Mouse (Mus musculus): Measurements from ENCODE around the gene Slc4a1ap. TPM values are rescaled to one million over a fixed set of nuclear protein-coding genes. Genes with fewer than 3 reads are reported as not detected.

The Slc4a1ap gene
- total and polyA plus RNA-seq, 3 experiments = 25.7 to 41.1 (median 27.9) TPM

DNA sequence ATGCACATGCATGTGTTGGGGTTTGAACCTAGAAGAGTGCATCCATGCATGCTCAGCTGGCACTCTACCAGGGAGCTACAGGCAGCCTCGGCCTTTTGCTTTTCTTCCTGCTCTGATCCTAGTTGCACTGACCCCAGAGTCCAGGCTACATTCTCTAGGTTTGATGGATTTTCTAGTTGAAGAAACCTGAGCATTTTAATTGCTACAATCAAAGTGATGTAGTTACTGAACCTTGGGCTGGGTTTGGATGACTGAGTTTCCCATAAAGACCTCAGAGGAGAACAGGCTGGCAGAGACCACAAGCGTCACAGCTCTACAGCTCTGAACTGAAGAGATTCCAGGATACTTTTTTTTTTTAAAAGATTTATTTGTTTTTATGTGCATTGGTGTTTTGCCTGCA lies 56.5 kb downstream of the Slc4a1ap start:
- TF ChIP-seq CTCF (conservative IDR thresholded peaks at IDR 0.05 in 1 of 2, IDR thresholded peaks at IDR 0.05 in 1 of 2; ENCODE audit: low read depth in 2 of 2, low read length in 2 of 2) (no peak), JUN (IDR thresholded peaks at IDR 0.05; ENCODE audit: insufficient read depth, low read depth, low read length) (no peak), ETS1 (conservative IDR thresholded peaks at IDR 0.05; ENCODE audit: low read depth, low read length) (no peak), TBP (conservative IDR thresholded peaks at IDR 0.05; ENCODE audit: low read depth, low read length) (no peak), NRF1 (IDR thresholded peaks at IDR 0.05; ENCODE audit: low read depth, low read length) (no peak), ELF1 (IDR thresholded peaks at IDR 0.05; ENCODE audit: low read depth, low read length) (no peak), KAT2A (IDR thresholded peaks at IDR 0.05; ENCODE audit: insufficient replicate concordance, low read length) (no peak), MXI1 (IDR thresholded peaks at IDR 0.05; ENCODE audit: low read depth, low read length) (no peak), BHLHE40 (IDR thresholded peaks at IDR 0.05; ENCODE audit: low read depth, low read length) (no peak), POLR2A (IDR thresholded peaks at IDR 0.05; ENCODE audit: low read depth, low read length) (no peak), CHD2 (IDR thresholded peaks at IDR 0.05; ENCODE audit: low read length) (no peak), ZMIZ1 (IDR thresholded peaks at IDR 0.05; ENCODE audit: low read depth, low read length) (no peak), ZC3H11A (IDR thresholded peaks at IDR 0.05; ENCODE audit: low read depth, low read length) (no peak), TCF12 (IDR thresholded peaks at IDR 0.05; ENCODE audit: low read depth, low read length) (no peak), MAFK (IDR thresholded peaks at IDR 0.05; ENCODE audit: insufficient replicate concordance, low read length) (no peak), RCOR1 (conservative IDR thresholded peaks at IDR 0.05; ENCODE audit: low read depth, low read length) (no peak), IRF4 (IDR thresholded peaks at IDR 0.05; ENCODE audit: low read depth, low read length) (no peak), USF1 (IDR thresholded peaks at IDR 0.05; ENCODE audit: low read depth, low read length) (no peak)
- Histone ChIP-seq H3K9ac (ENCODE audit: insufficient read depth, low read depth) (no peak overlapping the region), H3K4me3 (replicated peaks in 1 of 3; ENCODE audit: low read depth in 2 of 3, low read length in 2 of 3, poor library complexity in 1 of 3) (no peak overlapping the region), H3K4me1 (ENCODE audit: control insufficient read depth in 1 of 2, insufficient read depth in 2 of 2) (no peaks in the 10 kb centered on the region), H3K27ac (ENCODE audit: insufficient read depth, low read depth) (no peak overlapping the region), H3K4me2 (ENCODE audit: insufficient read depth, low read depth, poor library complexity, severe bottlenecking) (no peak overlapping the region), H3K9me3 (replicated peaks; ENCODE audit: low read length) (peaks cover 7% of the 10 kb centered on the region), H3K36me3 (replicated peaks in 1 of 2; ENCODE audit: control insufficient read depth in 1 of 2, insufficient read depth in 1 of 2, low read length in 1 of 2) (peaks cover 0 to 3% of the 10 kb centered on the region in 2 experiments), H3K27me3 (replicated peaks) (no peaks in the 10 kb centered on the region), H3K79me2 (replicated peaks; ENCODE audit: control insufficient read depth, extremely low read depth, insufficient read depth, poor library complexity, severe bottlenecking) (no peaks in the 10 kb centered on the region)
- dilution Hi-C loops (cut with MboI; ENCODE audit: extremely low pct_ligation_motif_present, extremely low pct_unique_long_range_greater_than_20kb, low sequenced_read_pairs) = no loop called here
- in situ Hi-C loops (cut with MboI; ENCODE audit: low pct_ligation_motif_present, low pct_unique_long_range_greater_than_20kb, low sequenced_read_pairs) = no loop called here
- no peak for DNase-seq (ENCODE audit: extremely low read depth)

DNA sequence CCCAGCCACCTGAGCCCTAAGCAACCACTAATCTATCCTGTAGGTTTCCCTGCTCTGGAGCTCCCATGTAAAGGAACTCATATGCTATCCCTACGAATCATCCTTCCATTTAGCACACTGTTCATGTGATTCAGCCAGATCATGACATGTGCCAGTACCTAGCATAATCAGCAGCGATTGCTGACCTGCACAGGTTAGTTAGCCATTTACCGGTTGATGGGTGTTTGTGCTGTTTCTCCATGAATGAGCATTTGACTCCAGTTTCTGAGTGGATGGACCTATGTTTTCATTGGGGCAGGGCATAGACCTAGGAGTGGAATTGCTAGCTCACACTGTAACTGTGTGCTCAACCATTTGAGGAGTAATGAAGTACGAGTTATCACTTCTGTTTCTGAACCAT lies 58.7 kb downstream of the Slc4a1ap start:
- Histone ChIP-seq H3K4me2 (ENCODE audit: insufficient read depth, low read depth, poor library complexity, severe bottlenecking) (no peak overlapping the region), H3K4me3 (replicated peaks in 1 of 3; ENCODE audit: low read depth in 2 of 3, low read length in 2 of 3, poor library complexity in 1 of 3) (no peak overlapping the region), H3K27ac (ENCODE audit: insufficient read depth, low read depth) (no peak overlapping the region), H3K79me2 (replicated peaks; ENCODE audit: control insufficient read depth, extremely low read depth, insufficient read depth, poor library complexity, severe bottlenecking) (no peaks in the 10 kb centered on the region), H3K36me3 (replicated peaks in 1 of 2; ENCODE audit: control insufficient read depth in 1 of 2, insufficient read depth in 1 of 2, low read length in 1 of 2) (peaks cover 0 to 3% of the 10 kb centered on the region in 2 experiments), H3K4me1 (ENCODE audit: control insufficient read depth in 1 of 2, insufficient read depth in 2 of 2) (no peaks in the 10 kb centered on the region), H3K9ac (ENCODE audit: insufficient read depth, low read depth) (no peak overlapping the region), H3K27me3 (replicated peaks) (no peaks in the 10 kb centered on the region), H3K9me3 (replicated peaks; ENCODE audit: low read length) (peaks cover 12% of the 10 kb centered on the region)
- no peak for TF ChIP-seq USF1 (IDR thresholded peaks at IDR 0.05; ENCODE audit: low read depth, low read length)
- TF ChIP-seq E2F4 (IDR thresholded peaks at IDR 0.05; ENCODE audit: insufficient replicate concordance, low read depth, low read length) = no peak
- no peak for TF ChIP-seq HCFC1 (IDR thresholded peaks at IDR 0.05; ENCODE audit: low read depth, low read length)
- no peak for TF ChIP-seq ZNF384 (IDR thresholded peaks at IDR 0.05; ENCODE audit: low read depth, low read length)
- no peak for TF ChIP-seq JUND (conservative IDR thresholded peaks at IDR 0.05; ENCODE audit: low read depth, low read length)
- no peak for TF ChIP-seq CTCF (conservative IDR thresholded peaks at IDR 0.05 in 1 of 2, IDR thresholded peaks at IDR 0.05 in 1 of 2; ENCODE audit: low read depth in 2 of 2, low read length in 2 of 2)
- dilution Hi-C loops (cut with MboI; ENCODE audit: extremely low pct_ligation_motif_present, extremely low pct_unique_long_range_greater_than_20kb, low sequenced_read_pairs) (no loop called here), in situ Hi-C loops (cut with MboI; ENCODE audit: low pct_ligation_motif_present, low pct_unique_long_range_greater_than_20kb, low sequenced_read_pairs) (no loop called here)
- DNase-seq (ENCODE audit: extremely low read depth) = no peak
